Mouse (Mus musculus) A20 (cell line): ENCODE results near the gene Eps15l1.
A peak's percentile ranks its signal among the peaks of the same experiment; 100 is the strongest.

Experiments
- DNase-seq: peaks from one replicate; pipeline ENCODE4 v3.0.0-alpha.2; 2011; ENCODE audit warnings: low read depth, low spot score

Eps15l1 gene

DNA sequence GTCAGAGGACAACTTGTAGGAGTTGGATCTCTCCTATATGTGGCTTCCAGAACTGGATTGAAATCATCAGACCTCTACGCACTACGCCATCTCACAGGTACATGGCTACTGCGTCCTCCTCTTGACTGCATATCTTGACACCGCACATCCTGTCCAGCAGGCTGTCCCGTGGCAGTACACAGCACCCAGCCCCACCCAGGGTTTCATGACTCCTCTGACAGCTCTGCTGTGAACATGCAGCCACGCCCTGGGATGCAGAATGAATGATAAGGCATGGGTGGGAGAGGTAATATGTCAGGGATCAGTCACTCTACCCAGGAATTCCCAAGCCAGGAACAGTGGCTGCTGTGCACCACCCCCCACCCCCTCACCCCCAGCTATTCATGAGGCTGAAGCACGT is 7.4 kb downstream of the Eps15l1 start:
- DNase-seq = no peak

DNA sequence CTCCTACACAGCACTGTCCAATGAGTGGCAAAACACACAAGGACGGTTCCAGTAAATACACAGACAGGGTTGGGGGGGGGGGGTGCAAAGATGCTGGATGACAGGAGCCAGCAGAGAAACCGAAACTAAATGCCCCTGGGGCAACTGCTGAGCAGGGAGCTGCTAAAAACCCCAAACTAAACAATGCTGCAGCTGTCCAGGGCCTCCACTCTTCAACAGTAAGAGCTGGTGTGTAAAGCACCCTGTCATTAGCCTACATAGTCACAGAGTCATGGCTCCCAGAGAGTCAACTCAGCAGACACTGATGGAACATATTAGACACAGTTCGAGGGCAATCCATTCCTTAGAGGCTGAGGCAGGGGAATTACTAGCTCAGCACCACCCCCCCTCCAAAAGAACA is 11.8 kb downstream of the Eps15l1 start:
- peak; percentile 38 for DNase-seq

DNA sequence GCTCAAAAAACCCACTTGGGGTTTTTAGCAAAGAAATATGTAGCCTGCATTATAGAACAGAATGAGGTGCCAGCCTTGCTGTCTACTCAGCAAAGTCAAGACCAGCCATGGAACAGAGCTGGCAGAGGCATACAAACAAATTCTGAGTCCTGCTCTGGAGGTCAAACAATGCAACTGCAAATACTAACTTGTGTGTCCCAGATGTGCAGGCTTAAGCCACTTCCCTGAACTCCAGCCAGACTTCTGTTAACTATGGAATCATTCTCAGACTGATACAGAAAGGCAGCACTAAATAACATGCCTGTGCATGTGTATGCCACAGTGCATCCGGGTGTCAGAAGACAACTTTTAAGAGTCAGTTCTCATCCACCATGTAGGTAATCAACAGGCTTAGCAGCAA is 13.4 kb downstream of the Eps15l1 start:
- no peak for DNase-seq

DNA sequence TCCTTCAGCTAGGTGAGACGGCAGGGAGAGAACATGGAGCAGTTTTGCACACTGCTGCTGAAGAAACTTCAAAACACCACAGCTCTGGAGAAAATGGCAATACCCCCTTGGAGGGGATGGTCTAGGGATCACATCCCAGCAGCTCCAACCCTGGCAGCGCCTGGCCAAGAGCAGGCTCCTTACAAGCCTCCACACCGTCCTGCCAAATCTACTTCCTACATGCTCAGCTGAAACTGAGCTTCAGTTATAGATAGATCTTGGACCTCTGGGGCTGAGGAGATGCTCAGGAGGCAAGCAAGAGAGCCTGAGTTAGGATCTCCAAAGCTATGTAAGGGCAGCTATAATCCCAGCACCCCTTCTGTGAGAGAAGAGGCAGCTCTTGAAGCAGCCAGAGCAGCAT is 18.3 kb downstream of the Eps15l1 start:
- DNase-seq = no peak

DNA sequence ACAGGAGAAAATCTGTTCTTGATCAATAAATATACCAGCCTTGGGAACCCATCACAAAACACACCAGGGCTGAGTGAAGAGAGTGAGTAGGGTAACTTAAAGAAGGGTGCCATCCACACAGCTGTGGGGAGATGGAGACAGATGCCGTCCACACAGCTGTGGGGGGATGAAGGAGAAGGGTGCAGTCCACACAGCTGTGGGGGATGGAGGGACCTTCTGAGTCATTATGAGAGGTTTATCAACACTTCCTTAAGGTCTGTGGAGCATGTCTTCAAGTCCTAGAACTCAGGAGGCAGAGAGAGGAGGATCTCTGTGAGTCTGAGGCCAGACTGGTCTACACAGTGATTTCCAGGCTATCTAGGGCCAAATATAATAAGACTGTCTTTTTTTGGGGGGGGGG is 19.9 kb downstream of the Eps15l1 start:
- DNase-seq = peak; percentile 35

DNA sequence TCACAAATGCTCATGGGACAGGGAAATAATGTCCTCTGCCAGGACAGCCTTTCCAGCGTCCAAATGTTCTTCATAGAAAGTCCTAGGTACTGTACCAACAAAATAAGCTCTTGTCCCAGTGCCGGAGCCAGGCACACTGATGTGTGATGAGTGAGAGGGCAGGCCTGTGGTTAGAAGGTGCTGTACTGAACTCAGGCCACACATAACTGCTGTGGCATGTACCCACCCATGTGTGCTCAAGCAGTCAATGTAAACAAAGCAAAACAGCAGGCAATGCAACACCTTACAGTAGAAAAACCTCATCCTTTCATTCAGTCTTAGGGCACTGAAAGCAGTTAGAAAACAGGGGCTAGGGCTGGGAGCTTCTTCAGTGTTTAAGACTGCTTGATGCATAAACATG is 35.5 kb downstream of the Eps15l1 start:
- DNase-seq = no peak

DNA sequence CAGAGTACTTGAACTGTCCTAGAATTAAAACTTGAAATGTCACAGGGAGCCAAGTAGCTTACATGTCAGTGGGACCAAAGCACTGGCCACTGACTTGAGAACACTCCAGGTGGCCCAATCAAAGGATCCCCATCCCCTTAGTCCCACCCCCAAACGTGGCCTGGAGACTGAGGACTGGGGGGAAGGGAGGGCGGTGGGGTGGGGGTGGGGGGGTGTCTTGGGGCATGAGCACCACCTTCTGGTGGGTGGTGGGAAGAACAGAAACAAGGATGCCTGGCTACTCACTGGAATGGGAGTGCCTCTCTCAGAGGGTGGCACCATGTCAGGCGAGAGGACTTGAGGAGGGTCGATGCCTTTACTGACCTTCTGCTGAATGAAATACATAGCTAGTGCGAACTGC is 38.9 kb downstream of the Eps15l1 start:
- no peak for DNase-seq

DNA sequence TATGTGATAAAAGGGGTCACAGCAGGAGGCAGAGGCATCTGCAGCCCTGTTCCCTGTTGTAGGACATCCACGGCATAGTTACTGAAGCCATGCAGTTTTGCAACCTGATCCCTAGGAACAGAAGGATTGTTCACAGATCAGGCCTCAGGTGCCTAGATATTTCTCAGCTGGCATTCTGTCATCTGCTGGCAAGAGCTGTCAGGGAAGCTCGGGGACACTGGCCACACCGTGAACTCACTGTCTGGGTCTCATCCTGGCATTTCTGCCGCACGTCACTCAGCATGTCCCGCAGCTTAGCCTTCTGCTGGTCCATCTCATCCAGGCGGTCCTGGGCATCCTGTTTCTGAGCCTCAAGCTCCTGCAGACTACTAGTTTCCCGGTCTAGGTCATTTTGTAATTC is 40.6 kb downstream of the Eps15l1 start:
- DNase-seq = no peak

DNA sequence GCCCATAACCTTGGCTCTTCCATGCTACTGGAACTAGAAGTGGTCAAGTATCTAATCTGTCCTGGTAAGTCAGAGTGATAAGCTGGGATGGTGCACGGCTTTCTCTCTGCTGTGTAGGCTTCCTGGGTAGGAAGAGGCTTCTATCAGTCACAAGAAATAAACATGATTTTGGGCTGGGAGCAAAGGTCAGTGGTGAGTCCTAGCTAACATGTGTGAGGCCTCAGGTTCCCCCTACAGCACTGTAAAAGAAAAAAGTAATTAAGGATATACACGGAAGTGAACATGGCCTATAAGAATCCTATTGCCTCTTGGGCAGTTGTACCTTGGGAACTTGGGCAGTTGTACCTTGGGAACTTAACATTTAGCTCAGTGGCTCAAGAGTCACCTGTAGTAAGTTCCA is 44.4 kb downstream of the Eps15l1 start:
- DNase-seq = no peak

DNA sequence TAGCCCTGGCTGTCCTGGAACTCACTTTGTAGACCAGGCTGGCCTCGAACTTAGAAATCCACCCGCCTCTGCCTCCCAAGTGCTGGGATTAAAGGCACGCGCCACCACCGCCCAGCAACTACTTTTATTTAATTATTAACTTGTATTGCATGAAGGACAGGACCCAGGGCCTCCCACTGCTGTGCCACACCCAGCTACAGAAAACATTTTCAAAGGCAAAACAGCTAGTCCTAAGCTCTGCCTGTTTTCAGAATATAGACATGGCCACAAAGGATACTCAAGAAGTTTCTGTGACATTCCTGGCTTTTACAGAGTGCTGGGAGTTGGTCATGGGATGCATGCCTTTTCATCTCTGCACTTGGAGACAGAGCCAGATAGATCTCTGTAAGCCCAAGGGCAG is 45.0 kb downstream of the Eps15l1 start:
- no peak for DNase-seq

DNA sequence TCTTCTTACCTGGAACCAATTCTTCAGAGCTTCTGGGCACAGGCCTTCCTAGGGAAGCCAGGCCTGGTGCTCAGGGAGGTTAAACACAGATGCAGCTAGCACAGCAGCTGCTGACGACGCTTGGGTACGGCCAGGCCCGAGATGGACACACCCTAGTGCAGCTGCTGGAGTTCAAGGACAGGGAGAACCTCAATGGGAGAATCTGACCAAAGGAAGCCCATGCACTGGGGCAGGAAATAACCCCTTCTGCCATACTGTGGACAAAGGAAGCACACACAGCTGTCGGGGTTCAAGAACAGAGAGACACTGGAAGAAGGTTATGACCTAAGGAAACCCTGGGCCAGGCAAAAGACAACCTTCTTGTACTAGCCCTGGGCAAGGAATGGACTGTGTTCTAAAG is 46.1 kb downstream of the Eps15l1 start:
- DNase-seq = no peak

DNA sequence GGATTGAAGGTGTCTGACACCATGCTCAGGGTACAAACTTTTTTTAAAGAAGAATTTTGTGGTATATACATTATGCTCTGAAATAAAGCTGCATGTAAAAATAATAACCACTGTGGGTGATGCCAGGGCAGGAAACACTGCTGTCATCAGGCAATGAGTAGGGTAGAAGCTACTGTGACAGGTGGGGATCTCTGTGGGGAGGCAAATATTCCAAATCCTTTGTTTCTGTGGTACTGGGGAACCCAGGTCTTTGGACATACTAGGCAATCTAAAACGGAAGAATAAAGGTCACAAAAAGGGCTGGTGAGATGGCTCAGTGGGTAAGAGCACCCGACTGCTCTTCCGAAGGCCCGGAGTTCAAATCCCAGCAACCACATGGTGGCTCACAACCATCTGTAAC is 48.9 kb downstream of the Eps15l1 start:
- DNase-seq = no peak

DNA sequence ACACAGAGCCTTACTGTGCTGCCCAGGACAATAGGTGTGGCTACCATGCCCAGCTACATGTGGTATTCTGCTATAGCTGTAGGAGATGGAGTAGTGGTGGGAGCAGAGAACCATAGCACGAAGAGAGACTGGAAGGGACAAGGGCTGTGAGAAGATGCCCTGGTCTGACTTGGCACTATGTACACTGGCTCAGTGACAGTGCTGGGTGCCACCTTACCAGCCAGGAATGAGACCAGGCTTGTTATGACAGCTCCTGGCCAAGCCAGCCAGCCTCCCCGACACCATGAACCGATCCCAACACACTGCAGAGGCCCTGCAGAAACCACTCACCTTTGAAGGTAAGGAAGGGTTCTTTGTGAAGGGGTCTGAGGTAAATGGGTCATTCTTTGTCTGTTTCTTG is 49.9 kb downstream of the Eps15l1 start:
- no peak for DNase-seq

DNA sequence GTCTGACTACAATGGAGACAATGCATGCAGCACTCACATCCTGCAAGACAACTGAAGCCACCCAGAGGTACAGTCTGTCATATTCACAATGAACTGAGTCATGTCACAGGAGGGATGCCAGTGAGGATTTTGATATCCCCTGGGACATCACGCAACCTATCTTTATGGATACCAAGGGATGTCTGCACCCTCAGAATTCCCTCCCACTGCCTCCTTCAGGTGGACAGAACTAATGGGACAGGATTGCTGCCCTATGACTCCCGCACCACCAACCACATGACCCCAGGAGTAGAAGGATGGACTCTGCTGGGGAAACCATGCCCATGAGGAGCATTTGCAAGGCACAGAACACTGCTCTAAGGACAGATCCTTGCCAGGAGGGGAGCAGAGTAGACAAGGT is 54.8 kb downstream of the Eps15l1 start:
- DNase-seq = no peak

DNA sequence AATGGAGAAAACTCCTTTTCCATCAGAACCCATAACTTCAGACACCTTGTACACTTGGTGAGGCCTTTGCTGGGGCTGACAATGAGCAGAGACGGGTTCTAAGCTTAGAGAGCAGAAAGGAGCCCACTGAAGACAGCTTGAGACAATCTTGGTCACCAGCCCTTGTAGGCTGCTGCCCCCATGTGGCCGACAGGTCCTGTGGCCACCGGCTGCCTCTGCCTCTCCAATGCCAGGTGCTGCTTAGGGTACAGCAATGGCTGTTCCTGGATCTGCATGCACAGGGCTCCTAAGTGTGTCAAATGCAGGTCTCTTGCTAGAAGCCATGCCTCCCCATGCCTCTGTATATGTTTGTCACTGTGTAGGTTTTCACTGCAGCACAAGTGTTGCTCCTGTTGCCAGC is 55.4 kb downstream of the Eps15l1 start:
- DNase-seq = peak; percentile 88

DNA sequence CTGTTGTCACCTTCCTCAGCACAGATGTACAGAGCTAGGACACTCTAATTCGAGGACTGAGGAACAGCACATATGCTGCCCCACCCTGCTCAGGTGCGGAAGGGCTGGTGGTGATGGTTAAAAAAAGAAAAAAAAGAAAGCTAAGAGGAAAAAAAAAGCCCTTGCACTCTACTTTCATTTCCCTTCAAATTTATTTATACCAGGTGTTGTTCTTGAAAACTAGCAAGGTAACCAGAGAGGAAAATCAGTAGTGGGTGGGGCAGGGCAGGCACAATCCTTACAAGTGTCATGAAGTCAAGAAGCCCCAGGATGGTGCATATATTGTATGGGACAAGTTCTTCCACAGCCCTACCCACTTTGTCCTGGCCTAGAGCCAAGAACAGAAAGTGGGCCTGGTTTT is 56.2 kb downstream of the Eps15l1 start:
- DNase-seq = peak; percentile 79

DNA sequence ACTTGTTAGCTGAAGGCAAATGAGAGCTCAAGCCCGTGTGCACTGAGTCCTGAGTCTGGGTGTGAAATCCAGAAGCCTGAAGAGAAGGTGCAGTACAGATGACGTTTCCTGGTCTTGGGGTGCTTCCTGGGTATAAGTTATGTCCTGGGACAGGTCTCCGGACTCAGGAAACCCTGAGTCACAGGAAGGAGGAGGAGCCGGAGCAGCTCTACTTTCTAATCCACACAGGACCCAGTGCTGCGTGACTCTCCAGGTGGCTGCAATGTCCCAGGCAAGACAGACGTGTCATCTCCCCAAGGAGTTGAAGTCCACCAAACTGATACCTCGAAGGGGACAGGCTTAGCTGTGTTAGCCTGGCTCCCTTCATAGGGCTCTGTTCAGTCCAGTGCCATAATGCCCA is 57.8 kb downstream of the Eps15l1 start:
- DNase-seq = no peak

DNA sequence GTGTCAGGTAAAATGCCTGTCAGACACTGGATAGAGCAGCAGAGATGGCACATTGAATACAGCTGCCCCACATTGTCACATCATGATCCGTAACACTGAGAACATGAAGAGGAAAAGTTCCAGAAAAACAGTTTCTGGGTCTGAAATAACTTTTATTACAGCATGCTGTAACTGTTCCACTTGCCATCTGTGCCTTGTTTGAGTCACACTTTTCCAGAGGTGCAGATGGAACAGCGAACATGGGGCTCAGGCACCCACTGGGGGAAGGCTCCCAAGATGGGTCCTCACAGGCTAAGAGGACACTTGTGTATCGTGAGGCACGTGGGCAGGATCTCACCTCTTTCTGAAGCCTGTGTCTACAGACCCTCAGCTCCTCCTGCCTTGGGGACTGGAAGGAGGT is 58.5 kb downstream of the Eps15l1 start:
- no peak for DNase-seq

DNA sequence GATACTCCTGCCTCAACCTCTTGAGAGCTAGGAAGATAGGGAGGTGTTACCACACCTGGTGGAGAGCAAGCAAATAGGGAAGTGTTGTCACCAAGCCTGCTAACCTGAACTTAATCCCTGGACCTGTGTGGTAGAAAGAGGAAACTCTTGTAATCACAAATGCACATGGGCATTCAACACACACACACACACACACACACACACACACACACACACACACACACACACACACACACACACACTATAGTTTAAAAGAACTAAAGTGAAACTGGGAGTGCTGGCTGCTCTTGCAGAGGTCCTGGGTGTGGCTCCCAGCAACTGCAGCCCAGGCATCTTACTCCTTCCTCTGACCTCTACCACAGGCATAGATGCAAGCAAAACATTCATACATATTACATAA is 61.1 kb downstream of the Eps15l1 start:
- DNase-seq = no peak

DNA sequence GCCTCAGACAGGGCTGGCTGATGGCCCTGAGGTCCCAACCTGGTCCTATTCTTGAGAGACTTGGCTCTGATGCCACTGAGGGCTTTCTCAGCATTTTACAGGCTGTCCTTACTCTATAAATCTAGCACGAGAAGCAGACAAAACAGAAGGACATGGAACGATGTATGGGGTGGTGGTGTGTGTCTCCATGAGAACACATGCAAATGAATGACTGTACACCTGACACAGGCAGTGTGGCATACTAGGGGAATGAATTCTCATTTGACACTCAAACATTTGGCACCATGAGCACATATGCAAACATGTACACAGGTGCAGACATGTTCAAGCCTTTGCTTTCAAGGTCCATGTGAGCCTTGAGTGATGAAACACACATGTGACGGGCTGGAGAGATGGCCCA is 64.7 kb downstream of the Eps15l1 start:
- no peak for DNase-seq

DNA sequence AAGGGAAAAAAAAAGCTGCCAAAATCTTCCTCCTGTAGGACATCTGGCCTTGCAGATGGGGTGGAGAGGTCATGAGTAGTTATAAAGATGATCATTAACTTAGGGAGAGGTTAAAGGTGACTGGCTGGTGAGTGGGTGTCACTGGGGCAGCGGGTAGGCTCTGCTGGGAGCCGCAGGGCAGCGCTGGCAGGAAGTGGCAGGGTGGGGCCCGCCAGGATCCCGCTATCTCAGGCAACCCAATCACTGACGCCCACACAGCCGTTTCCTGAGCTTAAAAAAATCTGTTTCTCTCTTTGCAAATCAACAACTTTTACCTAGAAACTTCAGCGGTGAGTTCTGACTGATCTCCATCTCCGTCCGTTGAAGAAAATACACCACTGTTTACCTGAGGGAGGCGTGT is 67.0 kb downstream of the Eps15l1 start:
- peak; percentile 37 for DNase-seq

DNA sequence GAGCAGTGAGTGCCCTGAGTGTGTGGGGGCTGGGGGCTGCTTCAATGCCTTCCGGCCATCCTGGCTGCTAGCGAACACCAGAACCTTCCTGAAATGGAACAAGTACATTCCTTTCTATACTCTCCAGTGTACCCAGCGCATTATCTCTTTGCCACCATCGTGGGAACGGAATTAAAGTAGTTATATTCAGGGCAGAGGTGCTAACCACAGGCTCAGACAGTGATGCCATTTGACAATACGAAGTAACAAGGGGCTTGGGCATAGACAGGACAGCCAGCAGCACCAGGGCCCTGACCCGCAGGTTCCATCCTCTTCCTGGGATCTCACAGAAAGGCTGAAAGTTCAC is 67.6 kb downstream of the Eps15l1 start:
- DNase-seq = no peak

DNA sequence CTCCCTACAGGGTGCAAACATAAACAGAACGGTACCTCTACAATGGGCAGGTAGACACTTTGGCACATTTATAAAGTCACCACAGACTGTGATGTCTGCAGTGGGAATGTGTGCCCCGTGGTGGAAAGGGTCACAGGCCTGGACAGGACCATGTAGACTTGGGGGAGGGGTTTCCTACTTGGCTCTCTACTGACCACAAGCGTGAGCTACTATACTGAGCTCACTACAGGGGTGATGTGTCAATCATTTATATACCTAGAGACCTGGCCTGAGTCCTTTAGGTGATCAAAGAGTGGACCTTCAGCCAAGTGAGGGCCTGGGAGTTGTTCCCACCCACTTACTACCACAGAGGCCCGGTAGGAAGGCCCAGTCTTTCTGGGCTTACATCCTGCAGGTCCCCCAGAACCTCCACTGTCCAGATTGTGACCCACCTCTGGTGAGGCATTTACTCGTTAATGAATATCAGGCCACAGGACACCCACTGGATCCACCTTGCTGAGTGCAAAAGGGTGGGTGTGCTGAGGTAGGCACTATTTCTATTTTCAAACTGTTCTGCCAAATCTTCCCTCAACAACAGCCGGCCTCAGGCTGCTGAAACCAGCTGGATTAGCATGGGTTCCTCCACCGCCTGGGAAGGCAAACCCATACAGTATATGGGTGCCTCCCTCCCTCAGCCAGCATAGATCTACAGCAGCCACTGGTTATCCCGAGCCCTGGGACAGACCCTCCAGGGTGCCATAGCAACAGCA is 68.1 kb downstream of the Eps15l1 start:
- DNase-seq = no peak

DNA sequence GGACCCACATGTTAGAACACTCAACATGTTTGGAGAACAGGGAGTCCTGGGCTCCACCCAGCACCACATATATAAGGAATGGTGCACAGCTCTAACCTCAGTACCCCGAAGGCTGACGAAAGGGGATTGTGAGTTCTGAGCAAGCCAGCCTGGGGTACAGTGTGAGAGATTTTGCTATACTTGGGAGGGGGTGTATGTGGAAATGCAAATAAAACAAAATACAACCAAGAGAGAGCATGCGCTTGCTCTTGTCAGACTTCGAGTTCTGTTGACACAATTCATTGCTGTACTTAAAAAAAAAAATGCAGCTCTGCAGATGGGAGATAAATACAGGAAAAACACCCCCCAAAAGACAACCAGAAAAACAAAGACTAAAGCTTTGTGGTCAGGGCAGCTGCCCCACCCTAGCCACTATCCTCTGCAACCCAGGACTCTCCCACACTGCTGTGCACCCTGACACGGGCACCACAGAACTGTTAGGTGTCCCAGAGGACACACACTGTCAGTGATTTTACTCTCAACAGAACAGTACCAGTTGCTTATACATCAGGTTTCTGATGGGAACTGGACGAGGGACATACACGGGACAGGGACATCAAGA is 69.8 kb downstream of the Eps15l1 start:
- no peak for DNase-seq
